Mouse (Mus musculus) kidney, adult 18-20 months (tissue): ENCODE measurements around the gene Gm6793.

Experiments used
- DNase-seq: peaks from one replicate; pipeline ENCODE4 v3.0.0; 2021

Gene Gm6793

GRCm38 (mm10) chr8:112014936-112015335 is at the start of gene Gm6793:
TSS of gene Gm6793 (minus strand) at chr8:112015036.
- no peak for DNase-seq

- peak; percentile 3 for DNase-seq
These were observed 46.5 kb upstream of the Gm6793 start for GRCm38 (mm10) chr8:112061372-112061771.

GRCm38 (mm10) chr8:112054456-112054855 is 39.6 kb upstream of the Gm6793 start:
- no peak for DNase-seq

- no peak for DNase-seq
These were observed 36.7 kb upstream of the Gm6793 start for GRCm38 (mm10) chr8:112051537-112051936.

DNA sequence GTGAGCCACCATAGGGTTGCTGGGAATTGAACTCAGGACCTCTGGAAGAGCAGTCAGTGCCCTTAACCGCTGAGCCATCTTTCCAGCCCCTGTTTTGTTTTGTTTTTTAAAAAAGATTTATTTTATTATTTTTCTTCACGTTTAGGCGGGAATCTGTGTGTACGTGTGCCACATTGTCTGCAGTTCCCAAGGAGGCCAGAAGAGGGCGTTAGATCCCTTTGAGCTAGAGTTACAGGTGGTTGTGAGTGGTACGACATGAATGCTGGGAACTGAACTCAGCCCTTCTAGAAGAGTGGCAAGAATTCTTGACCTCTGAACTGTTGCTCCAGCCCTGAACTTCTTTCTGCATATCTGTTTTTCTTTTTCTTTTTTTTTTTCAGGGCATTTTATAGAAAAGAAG is 35.1 kb upstream of the Gm6793 start:
- no peak for DNase-seq

- no peak for DNase-seq
These were observed 33.5 kb upstream of the Gm6793 start for GRCm38 (mm10) chr8:112048293-112048692.

GRCm38 (mm10) chr8:112045896-112046295 is 31.1 kb upstream of the Gm6793 start:
- peak; percentile 81 for DNase-seq

- DNase-seq, result no peak
These were observed 30.3 kb upstream of the Gm6793 start for GRCm38 (mm10) chr8:112045182-112045581.

DNA sequence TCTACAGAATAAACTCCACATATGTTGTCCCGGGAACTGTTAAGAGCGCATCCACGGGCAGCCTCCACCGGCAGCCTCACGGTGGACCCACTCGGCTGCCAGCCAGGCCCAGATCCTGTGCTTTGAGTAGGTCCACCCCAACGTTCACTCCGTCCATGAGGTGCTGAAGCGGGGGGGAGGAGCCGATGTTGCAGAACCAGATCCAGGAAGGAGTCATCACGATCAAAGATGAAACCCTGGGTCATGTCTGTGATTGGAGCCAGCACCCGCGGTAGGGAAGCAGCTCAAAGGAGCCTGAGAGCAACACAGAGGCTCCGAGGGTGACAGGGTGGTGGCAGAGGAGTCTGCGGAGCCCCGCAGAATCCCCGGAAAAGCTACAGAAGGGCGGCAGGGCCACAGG is 22.7 kb upstream of the Gm6793 start:
- DNase-seq, result no peak

DNA sequence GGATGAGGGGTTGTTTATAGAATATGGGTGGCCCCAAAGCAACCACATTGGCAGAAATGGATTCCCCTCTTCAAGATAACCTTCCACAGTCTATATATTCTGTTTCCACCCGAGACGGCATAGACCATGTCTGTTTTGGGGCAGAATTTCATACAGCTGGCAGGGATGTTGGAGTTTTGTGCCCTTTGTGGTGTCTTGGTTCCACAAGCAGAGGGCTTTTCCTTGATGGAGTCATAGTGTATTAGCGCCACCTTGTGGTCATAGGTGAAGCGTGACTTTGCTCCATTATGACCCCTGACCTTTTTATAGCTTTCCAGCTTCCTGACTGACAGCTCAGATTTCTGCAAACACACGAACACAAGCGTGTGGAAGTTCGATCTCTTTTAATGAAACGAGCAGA is 19.8 kb upstream of the Gm6793 start:
- DNase-seq, result peak; percentile 38

DNA sequence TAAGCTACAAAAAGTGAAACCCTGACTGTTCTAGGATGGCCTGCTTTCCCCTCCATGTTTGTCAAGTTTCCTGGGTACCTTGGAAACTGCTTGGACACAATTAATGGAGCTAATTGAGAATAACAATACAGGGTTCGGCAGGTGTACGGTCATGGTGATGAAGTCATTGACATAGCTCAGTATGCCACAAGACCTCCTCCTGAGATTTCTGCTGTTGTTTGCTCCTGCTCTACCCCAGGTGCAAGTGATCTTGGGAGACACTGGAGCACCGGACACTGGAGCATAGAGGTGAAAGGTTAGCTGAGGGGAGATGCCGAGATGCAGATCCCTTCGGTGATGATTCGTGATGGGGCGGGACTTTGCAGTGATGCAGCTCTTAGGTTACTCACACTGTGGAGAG is 18.2 kb upstream of the Gm6793 start:
- no peak for DNase-seq

DNA sequence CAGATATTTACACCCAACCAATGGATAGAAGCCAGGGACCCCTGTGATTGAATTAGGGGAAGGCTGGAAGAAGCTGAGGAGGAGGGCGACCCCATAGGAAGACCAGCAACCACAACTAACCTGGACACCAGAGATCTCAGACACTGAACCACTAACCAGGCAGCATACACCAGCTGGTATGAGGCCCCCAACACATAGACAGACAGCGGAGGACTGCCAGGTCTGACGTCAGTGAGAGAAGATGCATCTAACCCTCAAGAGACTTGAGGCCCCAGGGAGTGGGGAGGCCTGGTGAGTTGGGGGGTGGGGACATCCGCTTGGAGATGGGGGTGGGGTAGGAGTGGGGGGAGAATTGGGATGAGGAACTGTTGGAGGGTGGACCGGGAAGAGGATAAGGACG is 15.8 kb upstream of the Gm6793 start:
- no peak for DNase-seq

DNA sequence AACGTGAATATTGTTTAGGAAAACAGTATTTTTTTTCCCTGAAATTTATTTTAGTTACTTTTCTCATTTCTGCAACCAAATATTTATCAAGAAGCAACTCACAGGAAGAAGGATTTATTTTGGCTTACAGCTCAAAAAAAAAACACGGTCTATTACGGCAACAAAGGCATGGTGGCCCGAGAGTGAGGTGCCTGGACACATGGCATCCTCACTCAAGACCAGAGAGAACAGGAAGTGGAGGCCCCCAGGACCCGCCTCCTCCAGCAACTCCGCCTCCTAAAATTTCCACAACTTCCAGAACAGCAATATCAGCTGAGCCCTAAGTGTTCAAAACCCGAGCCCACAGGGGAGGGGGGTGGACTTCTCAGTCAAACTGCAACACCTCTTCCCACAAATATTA is 14.6 kb upstream of the Gm6793 start:
- DNase-seq, result no peak

DNA sequence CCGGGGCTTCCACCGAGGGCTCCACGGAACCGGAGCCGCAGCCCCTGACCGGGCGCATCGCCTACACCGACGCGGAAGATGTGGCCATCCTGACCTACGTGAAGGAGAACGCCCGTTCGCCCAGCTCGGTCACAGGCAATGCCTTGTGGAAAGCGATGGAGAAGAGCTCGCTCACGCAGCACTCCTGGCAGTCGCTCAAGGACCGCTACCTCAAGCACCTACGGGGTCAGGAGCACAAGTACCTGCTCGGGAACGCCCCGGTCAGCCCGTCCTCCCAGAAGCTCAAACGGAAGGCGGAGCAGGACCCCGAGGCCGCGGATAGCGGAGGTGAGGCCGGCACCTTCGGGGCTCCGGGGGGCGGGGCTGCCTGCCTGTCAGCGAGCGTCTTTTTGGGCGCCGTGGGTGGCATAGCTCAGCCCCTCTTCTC is 3.0 kb downstream of the Gm6793 start:
- DNase-seq, result peak; percentile 57

- peak; percentile 93 for DNase-seq
These were observed 3.6 kb downstream of the Gm6793 start, which contains the start of the genes Kars and Terf2ip for GRCm38 (mm10) chr8:112010997-112011815. TSS of gene Kars (minus strand) at chr8:112011323. TSS of gene Terf2ip (plus strand) at chr8:112011398.

DNA sequence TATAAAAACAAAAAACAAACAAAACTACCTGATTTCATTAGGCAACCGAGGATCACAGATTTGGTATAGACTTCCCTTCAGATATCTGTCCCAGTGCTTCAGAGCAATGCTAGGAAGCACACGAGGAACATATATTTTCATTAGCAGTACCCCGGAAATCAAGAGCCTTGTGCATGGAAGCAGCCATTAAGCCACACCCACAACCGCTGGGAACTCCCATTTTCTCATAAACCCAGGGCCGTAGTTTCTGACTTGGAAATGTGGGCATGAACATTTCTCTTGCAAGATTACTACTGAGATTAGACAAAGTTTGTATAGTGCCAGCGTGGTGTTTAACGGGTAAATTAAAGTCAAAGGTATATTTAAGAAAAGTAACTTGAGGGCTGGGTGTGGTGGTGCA is 5.3 kb downstream of the Gm6793 start:
- no peak for DNase-seq

- DNase-seq, result no peak
These were observed 7.2 kb downstream of the Gm6793 start for GRCm38 (mm10) chr8:112007669-112008068.

DNA sequence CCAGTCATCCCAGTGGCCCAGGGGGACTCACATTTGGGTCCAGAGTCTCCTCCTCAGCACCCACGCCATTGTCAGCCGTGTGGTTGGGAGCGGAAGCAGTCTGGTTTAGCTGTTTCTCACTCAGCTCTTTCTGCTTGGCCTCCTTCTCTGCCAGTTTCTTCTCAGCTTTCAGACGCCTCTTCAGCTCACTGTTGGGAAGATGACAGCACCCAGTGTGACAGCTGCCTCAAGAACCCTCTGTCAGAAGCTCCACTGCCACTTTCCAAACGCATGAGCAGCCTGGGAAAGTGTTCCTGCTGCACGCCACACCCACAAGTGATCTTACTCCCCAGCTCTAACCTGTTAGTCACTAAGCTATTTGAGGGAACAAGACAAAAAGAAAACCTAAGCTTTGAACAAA is 9.2 kb downstream of the Gm6793 start:
- DNase-seq, result no peak

DNA sequence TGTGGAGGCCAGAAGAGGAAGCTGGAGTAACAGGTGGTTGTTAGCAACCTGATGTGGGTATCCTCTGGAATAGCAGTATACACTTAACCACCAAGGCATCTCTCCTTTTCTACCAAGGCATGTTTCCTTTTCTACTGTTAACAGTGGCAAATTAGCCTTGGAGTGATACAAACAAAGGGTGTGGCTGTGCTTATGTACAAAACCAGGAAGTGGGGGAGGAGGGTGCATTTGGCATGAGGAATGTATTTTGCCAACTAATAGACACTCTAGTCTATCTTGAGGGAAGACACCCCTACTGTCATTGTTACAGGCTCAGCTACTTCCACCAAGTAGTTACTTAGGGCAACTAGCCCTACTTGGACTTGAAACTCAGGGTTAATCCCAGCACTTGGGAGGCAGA is 10.1 kb downstream of the Gm6793 start:
- no peak for DNase-seq

DNA sequence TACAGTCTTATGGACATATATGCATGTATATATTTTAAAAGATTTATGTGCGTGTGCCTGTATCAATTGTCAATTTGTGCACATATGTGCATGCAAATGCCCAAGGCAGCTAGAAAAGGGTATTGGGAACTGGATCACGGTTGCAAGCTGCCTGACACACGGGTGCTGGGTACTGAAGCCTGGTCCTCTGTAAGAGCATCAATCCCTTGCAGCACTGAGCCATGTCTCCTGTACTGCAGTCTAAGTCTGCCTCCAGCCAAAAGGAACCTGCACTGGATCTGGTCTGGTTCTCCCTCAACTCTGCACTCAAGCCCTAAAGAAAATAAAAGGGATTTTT is 22.2 kb downstream of the Gm6793 start:
- no peak for DNase-seq

GRCm38 (mm10) chr8:111992013-111992702 is 22.7 kb downstream of the Gm6793 start, which contains the start of gene Adat1:
TSS of gene Adat1 (minus strand) at chr8:111992302.
- peak; percentile 83 for DNase-seq

DNA sequence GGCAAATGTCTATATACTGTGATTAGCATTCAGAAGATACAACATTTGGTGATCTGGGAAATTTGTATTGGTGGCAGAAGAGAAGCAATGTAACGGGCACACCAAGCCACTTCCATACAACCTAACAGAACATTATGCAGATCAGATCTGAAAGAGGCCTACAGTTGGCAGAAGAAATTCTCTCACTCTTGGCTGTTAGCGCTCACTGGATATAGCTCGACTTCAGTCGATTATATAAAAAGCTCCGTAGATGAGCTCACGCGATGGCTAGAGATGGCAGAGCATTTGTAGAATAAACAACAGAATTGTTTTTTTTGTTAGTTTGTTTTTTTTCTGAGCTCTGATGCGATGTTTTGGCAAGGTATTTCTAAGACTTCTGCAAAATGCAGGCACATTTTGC is 23.6 kb downstream of the Gm6793 start:
- no peak for DNase-seq

- DNase-seq, result peak; percentile 80
These were observed 24.9 kb downstream of the Gm6793 start for GRCm38 (mm10) chr8:111989911-111990310.

DNA sequence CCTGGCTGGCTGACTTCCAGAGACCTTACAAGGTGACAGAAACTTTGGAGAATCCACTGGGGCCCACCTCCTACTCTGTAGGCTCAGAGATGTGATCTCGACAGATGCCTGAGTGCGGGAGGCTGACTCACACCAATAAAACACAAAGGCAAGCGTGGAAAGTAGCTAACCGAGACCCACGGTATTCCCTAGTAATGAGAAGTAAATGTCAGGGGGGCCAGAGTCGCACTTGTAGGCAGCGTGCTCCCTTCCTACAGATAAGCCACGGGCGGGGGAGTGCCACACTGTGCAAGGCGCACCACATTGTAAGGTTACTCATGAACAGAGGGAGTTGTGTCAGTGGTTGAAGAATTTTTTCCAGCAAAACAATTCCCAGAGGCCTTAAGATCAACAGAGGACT is 30.3 kb downstream of the Gm6793 start:
- DNase-seq, result no peak
